Mouse (Mus musculus) hindbrain, postnatal 0 days (tissue): ENCODE measurements at regions not wholly inside any gene's neighbourhood (a gene's known extent, or its start where the extent isn't known, plus 50 kb on each side); places are given as distances from the start of the nearest gene placed in this dataset.

Experiments
- ATAC-seq: fragments of 200-750 bp; cut with Nextera tagmentation; 2 replicates; pipeline ENCODE4 v1.8.0; 2017; ENCODE audit warnings: mild to moderate bottlenecking, moderate TSS enrichment, moderate library complexity
- DNase-seq: peaks from one replicate; pipeline ENCODE4 v3.0.0-alpha.2; 2015; ENCODE audit warnings: low spot score
- H3K27ac ChIP-seq: fragments of 300-500 bp; sonication (generic); 2 replicates; pipeline ENCODE4 v1.5.1; 2014; ENCODE audit warnings: mild to moderate bottlenecking
- H3K27me3 ChIP-seq: fragments of 300-500 bp; sonication (generic); 2 replicates; pipeline ENCODE4 v1.6.1; 2014; ENCODE audit warnings: low read length, mixed read lengths; ENCODE audit not compliant: insufficient read depth
- H3K36me3 ChIP-seq: fragments of 300-500 bp; sonication (generic); 2 replicates; pipeline ENCODE4 v1.6.1; 2014; ENCODE audit warnings: low read length, mixed read lengths; ENCODE audit not compliant: insufficient read depth
- H3K4me1 ChIP-seq: fragments of 300-500 bp; sonication (generic); 2 replicates; pipeline ENCODE4 v1.6.1; 2014; ENCODE audit warnings: antibody characterized with exemption, low read length, mixed read lengths; ENCODE audit not compliant: insufficient read depth
- H3K4me2 ChIP-seq: fragments of 300-500 bp; sonication (generic); 2 replicates; pipeline ENCODE4 v1.6.1; 2014; ENCODE audit warnings: low read depth, mild to moderate bottlenecking, low read length, moderate library complexity, mixed read lengths
- H3K4me3 ChIP-seq: fragments of 300-500 bp; sonication (generic); 2 replicates; pipeline ENCODE4 v1.5.1; 2014; ENCODE audit warnings: low read length
- H3K9ac ChIP-seq: fragments of 300-500 bp; sonication (generic); replicated peaks from 2 replicates; pipeline ENCODE4 v1.6.1; 2014; ENCODE audit warnings: mild to moderate bottlenecking, low read length, moderate library complexity, mixed read lengths
- H3K9me3 ChIP-seq: fragments of 300-500 bp; sonication (generic); 2 replicates; pipeline ENCODE4 v1.6.1; 2016; ENCODE audit warnings: low read length, mixed read lengths
- CTCF ChIP-seq: IDR thresholded peaks from 2 replicates; pipeline ENCODE4 v1.5.1; 2016; ENCODE audit warnings: antibody characterized with exemption, control low read depth, low read depth
- WGBS: fragments of 180-500 bp; shearing (Covaris S2); extraction: QIAGEN DNeasy Blood & Tissue Kit; methylation state at CpG from one replicate; pipeline ENCODE4 v1.1.7; 2014; 5-methylcytosine and 5-hydroxymethylcytosine counted together
- microRNA-seq, 2 experiments: library from miRNA; unstranded; fragments of <30 nt; microRNA quantifications; one replicate each; pipeline ENCODE4; 2016

- Histone ChIP-seq H3K9ac (no peak overlapping the region), H3K36me3 (no peaks in the 10 kb centered on the region), H3K9me3 (no peaks in the 10 kb centered on the region), H3K4me3 (no peak overlapping the region), H3K4me2 (no peak overlapping the region), H3K4me1 (no peaks in the 10 kb centered on the region), H3K27ac (no peak overlapping the region), H3K27me3 (no peaks in the 10 kb centered on the region)
- ATAC-seq, result no peak
- peak; percentile 6 for DNase-seq
- TF ChIP-seq CTCF, result no peak
- 74% methylated on average over 1 of the region's 1 CpGs for WGBS
These were observed 69.5 kb upstream of the Sema3e start for GRCm38 (mm10) chr5:13955616-13956015.

- H3K9ac ChIP-seq, result no peak overlapping the region
- DNase-seq, result no peak
- no peak overlapping the region for H3K4me3 ChIP-seq
- H3K27me3 ChIP-seq, result no peaks in the 10 kb centered on the region
- no peak for TF ChIP-seq CTCF
- no peaks in the 10 kb centered on the region for H3K36me3 ChIP-seq
- H3K9me3 ChIP-seq, result no peaks in the 10 kb centered on the region
- no peak for ATAC-seq
- H3K4me1 ChIP-seq, result no peaks in the 10 kb centered on the region
- H3K4me2 ChIP-seq, result no peak overlapping the region
- no peak overlapping the region for H3K27ac ChIP-seq
- 55% methylated on average over 4 of the region's 4 CpGs for WGBS
These were observed 65.5 kb upstream of the Sema3e start for GRCm38 (mm10) chr5:13959575-13959974.

- WGBS, result 65% methylated on average over 2 of the region's 2 CpGs
- Histone ChIP-seq H3K36me3 (no peaks in the 10 kb centered on the region), H3K27me3 (no peaks in the 10 kb centered on the region), H3K4me3 (no peak overlapping the region), H3K27ac (no peak overlapping the region), H3K4me1 (no peaks in the 10 kb centered on the region), H3K9ac (no peak overlapping the region), H3K4me2 (no peak overlapping the region), H3K9me3 (no peaks in the 10 kb centered on the region)
- ATAC-seq, result no peak
- TF ChIP-seq CTCF, result no peak
- no peak for DNase-seq
These were observed 59.2 kb upstream of the Sema3e start for GRCm38 (mm10) chr5:13965901-13966300.

DNA sequence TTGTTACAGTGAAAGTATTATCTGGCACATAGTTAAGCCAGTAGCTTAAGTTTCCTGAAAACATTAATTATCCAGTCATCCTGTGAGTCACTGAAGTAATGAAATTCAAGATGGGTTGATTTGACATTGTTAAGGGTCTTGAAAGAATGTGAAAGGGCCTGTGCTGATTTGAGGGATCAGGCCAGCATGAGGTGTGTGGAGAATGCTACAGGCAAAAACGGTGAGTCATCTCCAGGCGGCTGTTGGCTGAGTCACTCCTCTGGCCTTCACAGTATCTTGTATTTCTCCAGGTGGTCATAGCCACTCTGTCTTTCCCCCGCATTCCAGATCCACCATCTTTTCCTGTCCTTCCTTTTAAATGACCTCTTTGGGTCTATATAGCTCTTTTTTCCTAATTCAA, 50.4 kb upstream of the Sema3e start:
- WGBS, result 66% methylated on average over 3 of the region's 3 CpGs

More for the DNA sequence above, 50.4 kb upstream of the Sema3e start:
- Histone ChIP-seq H3K9me3 (no peaks in the 10 kb centered on the region), H3K4me2 (no peak overlapping the region), H3K4me1 (no peaks in the 10 kb centered on the region), H3K36me3 (no peaks in the 10 kb centered on the region), H3K9ac (no peak overlapping the region), H3K4me3 (no peak overlapping the region), H3K27me3 (no peaks in the 10 kb centered on the region), H3K27ac (no peak overlapping the region)
- ATAC-seq (no peak), DNase-seq (no peak)
- no peak for TF ChIP-seq CTCF

Small RNA genes lying in the stretch of these regions (microRNA-seq; reads per million reads assigned to microRNA genes)
- 0 reads per million in 2 experiments for gene Gm24054
